Comparison of ENCODE assay signal across 10 mouse cellular contexts in the genomic region with DNA sequence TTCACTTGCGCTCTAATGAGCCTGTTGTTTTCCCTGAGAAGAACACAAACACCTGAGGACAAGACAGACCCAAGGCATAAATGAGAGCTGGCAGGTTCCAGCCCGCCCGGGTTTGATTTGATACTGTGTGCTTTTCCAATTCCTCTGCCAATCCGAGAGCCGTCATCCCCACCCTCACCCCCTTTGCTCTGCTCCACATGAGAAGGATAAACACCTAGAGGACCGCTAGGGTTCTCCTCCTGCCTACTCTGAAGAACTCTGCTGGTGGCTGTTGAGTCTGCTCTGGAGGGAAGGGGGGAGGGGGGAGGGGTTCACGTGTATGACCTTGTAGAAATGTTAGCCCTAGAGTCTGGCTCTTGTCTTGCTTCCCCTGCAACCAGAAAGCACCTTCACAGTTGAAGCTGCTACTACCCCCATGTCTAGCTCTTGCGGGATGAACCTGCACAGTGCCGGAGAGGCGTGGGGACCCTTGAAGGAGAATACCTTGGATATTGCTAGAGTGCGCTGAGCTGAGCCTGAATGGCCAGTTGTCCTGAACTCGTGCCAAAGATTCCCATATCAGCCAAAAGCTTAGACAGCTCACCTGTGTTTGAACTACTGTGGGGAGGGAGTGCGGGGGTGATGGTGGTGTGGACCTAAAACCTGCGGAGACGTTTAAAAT.
DNase-seq lines count a peak whose midpoint lies in the region; ATAC-seq and TF ChIP-seq lines count a peak whose summit lies in the region.
"Had no signal": no experiment of that assay in that cellular context is flagged by ENCODE, and none has a peak within 500 bp of the region (broad histone marks: within the 10 kb centered on the region; RNA-seq: fewer than 3 reads in every experiment).

No protein-coding gene starts in this region.

- no peaks in the 10 kb centered on the region for H3K9me3 ChIP-seq in heart, embryonic 12.5 days (replicated peaks)
- H3K9me3 ChIP-seq in midbrain, embryonic 11.5 days (ENCODE audit: control insufficient read depth, low read length) = no peaks in the 10 kb centered on the region
- H3K9me3 ChIP-seq in midbrain, postnatal 0 days (ENCODE audit: low read length) = no peaks in the 10 kb centered on the region
- no peaks in the 10 kb centered on the region for H3K9me3 ChIP-seq in forebrain, postnatal 0 days (ENCODE audit: low read length)
- no peaks in the 10 kb centered on the region for H3K9me3 ChIP-seq in neural tube, embryonic 14.5 days (ENCODE audit: control insufficient read depth, low read length)
- H3K9me3 ChIP-seq: limb, embryonic 15.5 days had no signal

- H3K27ac ChIP-seq in heart, embryonic 12.5 days (ENCODE audit: poor library complexity, severe bottlenecking) = no peak overlapping the region
- no peak overlapping the region; the same call in 1 of the 2 replicates for H3K27ac ChIP-seq in midbrain, embryonic 11.5 days (ENCODE audit: low read depth, low read length)
- no peak overlapping the region for H3K27ac ChIP-seq in midbrain, postnatal 0 days (ENCODE audit: low read depth, low read length)
- H3K27ac ChIP-seq in forebrain, postnatal 0 days (ENCODE audit: low read depth, low read length) = no peak overlapping the region
- H3K27ac ChIP-seq in neural tube, embryonic 14.5 days (ENCODE audit: low read depth, low read length) = no peak overlapping the region
- H3K27ac ChIP-seq: limb, embryonic 15.5 days had no signal

- H3K9ac ChIP-seq in heart, embryonic 12.5 days = no peak overlapping the region; the same call in 1 of the 2 replicates
- H3K9ac ChIP-seq in midbrain, embryonic 11.5 days (ENCODE audit: low read length) = no peak overlapping the region
- no peak overlapping the region for H3K9ac ChIP-seq in midbrain, postnatal 0 days (replicated peaks; ENCODE audit: low read length, poor library complexity, severe bottlenecking)
- H3K9ac ChIP-seq in forebrain, postnatal 0 days = 0 out of 2 replicates have a peak overlapping the region, but pooled peaks have one; percentile 6
- H3K9ac ChIP-seq in neural tube, embryonic 14.5 days (replicated peaks; ENCODE audit: low read depth, low read length) = no peak overlapping the region
- H3K9ac ChIP-seq: limb, embryonic 15.5 days had no signal

- H3K4me2 ChIP-seq in heart, embryonic 12.5 days = 0 out of 2 replicates have a peak overlapping the region, but pooled peaks have one; percentile 24
- H3K4me2 ChIP-seq in midbrain, embryonic 11.5 days = no peak overlapping the region
- H3K4me2 ChIP-seq in midbrain, postnatal 0 days (ENCODE audit: low read depth, low read length, poor library complexity, severe bottlenecking) = no peak overlapping the region
- H3K4me2 ChIP-seq in forebrain, postnatal 0 days (ENCODE audit: low read depth) = peak overlapping the region; percentile 10; the same call in 1 of the 2 replicates
- no peak overlapping the region for H3K4me2 ChIP-seq in neural tube, embryonic 14.5 days (ENCODE audit: low read depth, low read length)
- H3K4me2 ChIP-seq: limb, embryonic 15.5 days had no signal

- 45% methylated on average over 15 of the region's 15 CpGs for WGBS in heart, embryonic 12.5 days
- WGBS in midbrain, embryonic 11.5 days = 52% methylated on average over 15 of the region's 15 CpGs
- WGBS in midbrain, postnatal 0 days = 37% methylated on average over 15 of the region's 15 CpGs
- WGBS in forebrain, postnatal 0 days = 20% methylated on average over 15 of the region's 15 CpGs
- WGBS in neural tube, embryonic 14.5 days = 39% methylated on average over 15 of the region's 15 CpGs

- H3K4me3 ChIP-seq in heart, embryonic 12.5 days = no peak overlapping the region
- no peak overlapping the region for H3K4me3 ChIP-seq in midbrain, embryonic 11.5 days (ENCODE audit: low read depth, low read length)
- no peak overlapping the region for H3K4me3 ChIP-seq in midbrain, postnatal 0 days (ENCODE audit: low read depth, low read length)
- no peak overlapping the region for H3K4me3 ChIP-seq in forebrain, postnatal 0 days (ENCODE audit: low read depth, low read length)
- H3K4me3 ChIP-seq in neural tube, embryonic 14.5 days (ENCODE audit: low read depth, low read length) = no peak overlapping the region
- H3K4me3 ChIP-seq: limb, embryonic 15.5 days had no signal

- ATAC-seq in heart, embryonic 12.5 days (ENCODE audit: insufficient number of reproducible peaks, low FRiP score) = no peak
- ATAC-seq in midbrain, embryonic 11.5 days (ENCODE audit: low FRiP score) = peak; percentile 54; the same call in 1 of the 2 replicates
- no peak for ATAC-seq in midbrain, postnatal 0 days (ENCODE audit: low FRiP score)
- no peak for ATAC-seq in forebrain, postnatal 0 days
- ATAC-seq in neural tube, embryonic 14.5 days (ENCODE audit: low read depth) = 0 out of 2 replicates have a peak, but pooled peaks have one; percentile 44
- ATAC-seq in activated CD4-positive, CD25-positive, alpha-beta regulatory T cell, adult 4 months = no peak

- H3K27me3 ChIP-seq in heart, embryonic 12.5 days (replicated peaks) = 0 out of 2 replicates have a peak, but pooled peaks cover 6% of the 10 kb centered on the region
- no peaks in the 10 kb centered on the region for H3K27me3 ChIP-seq in midbrain, embryonic 11.5 days (ENCODE audit: control insufficient read depth, insufficient read depth, low read length)
- no peaks in the 10 kb centered on the region for H3K27me3 ChIP-seq in midbrain, postnatal 0 days (ENCODE audit: insufficient read depth, low read length)
- no peaks in the 10 kb centered on the region for H3K27me3 ChIP-seq in forebrain, postnatal 0 days (ENCODE audit: insufficient read depth, low read length)
- H3K27me3 ChIP-seq in neural tube, embryonic 14.5 days (ENCODE audit: control insufficient read depth, insufficient read depth, low read length) = no peaks in the 10 kb centered on the region

- H3K4me1 ChIP-seq in heart, embryonic 12.5 days (replicated peaks) = peaks cover 10% of the 10 kb centered on the region; the same call in 1 of the 2 replicates
- peaks cover 17% of the 10 kb centered on the region for H3K4me1 ChIP-seq in midbrain, embryonic 11.5 days (ENCODE audit: control insufficient read depth, insufficient read depth, low read length)
- H3K4me1 ChIP-seq in midbrain, postnatal 0 days (ENCODE audit: insufficient read depth, low read length) = peaks cover 11% of the 10 kb centered on the region; the same call in 1 of the 2 replicates
- peaks cover 9% of the 10 kb centered on the region for H3K4me1 ChIP-seq in forebrain, postnatal 0 days (ENCODE audit: insufficient read depth)
- H3K4me1 ChIP-seq in neural tube, embryonic 14.5 days (ENCODE audit: control insufficient read depth, insufficient read depth, low read length) = peaks cover 6% of the 10 kb centered on the region; the same call in 1 of the 2 replicates

- no peak for DNase-seq in heart, postnatal 4 days
- peak; percentile 83 for DNase-seq in midbrain, embryonic 11.5 days (ENCODE audit: low spot score, missing footprints)
- DNase-seq in midbrain, postnatal 0 days (ENCODE audit: low spot score) = no peak
- DNase-seq in forebrain, postnatal 0 days = no peak
- DNase-seq in layer of hippocampus, adult 18-20 months (ENCODE audit: low spot score in 2 of 2) = no peak
- DNase-seq: thymus, adult 18-20 months had no signal

- TF ChIP-seq CTCF in midbrain, postnatal 0 days (IDR thresholded peaks at IDR 0.05) = no peak
- TF ChIP-seq CTCF in forebrain, postnatal 0 days (IDR thresholded peaks at IDR 0.05; ENCODE audit: low read depth) = no peak

- H3K36me3 ChIP-seq in heart, embryonic 12.5 days = no peaks in the 10 kb centered on the region
- H3K36me3 ChIP-seq in midbrain, embryonic 11.5 days (ENCODE audit: control insufficient read depth, insufficient read depth, low read length) = no peaks in the 10 kb centered on the region
- no peaks in the 10 kb centered on the region for H3K36me3 ChIP-seq in midbrain, postnatal 0 days (ENCODE audit: insufficient read depth, low read length)
- no peaks in the 10 kb centered on the region for H3K36me3 ChIP-seq in forebrain, postnatal 0 days (ENCODE audit: insufficient read depth)
- H3K36me3 ChIP-seq in neural tube, embryonic 14.5 days (ENCODE audit: control insufficient read depth, insufficient read depth, low read length) = no peaks in the 10 kb centered on the region
- H3K36me3 ChIP-seq: limb, embryonic 15.5 days had no signal

Comparison
In these comparisons a context has a peak if more than half of its experiments do, and no peak if none do; other contexts are left out.
1. ATAC-seq: peak in midbrain, embryonic 11.5 days (single experiment) and neural tube, embryonic 14.5 days (single experiment); none in heart, embryonic 12.5 days (single experiment), midbrain, postnatal 0 days (single experiment), forebrain, postnatal 0 days (single experiment) and activated CD4-positive, CD25-positive, alpha-beta regulatory T cell, adult 4 months (single experiment).
2. H3K4me2 ChIP-seq: peak in heart, embryonic 12.5 days (single experiment) and forebrain, postnatal 0 days (single experiment); none in midbrain, embryonic 11.5 days (single experiment), midbrain, postnatal 0 days (single experiment) and neural tube, embryonic 14.5 days (single experiment).